Mouse (Mus musculus): ENCODE results near the gene Hist1h4k. TPM values are rescaled to one million over a fixed set of nuclear protein-coding genes. Genes with fewer than 3 reads are reported as not detected.

The Hist1h4k gene
- polyA plus RNA-seq, 1 experiment from 2014 or later, result not detected

DNA sequence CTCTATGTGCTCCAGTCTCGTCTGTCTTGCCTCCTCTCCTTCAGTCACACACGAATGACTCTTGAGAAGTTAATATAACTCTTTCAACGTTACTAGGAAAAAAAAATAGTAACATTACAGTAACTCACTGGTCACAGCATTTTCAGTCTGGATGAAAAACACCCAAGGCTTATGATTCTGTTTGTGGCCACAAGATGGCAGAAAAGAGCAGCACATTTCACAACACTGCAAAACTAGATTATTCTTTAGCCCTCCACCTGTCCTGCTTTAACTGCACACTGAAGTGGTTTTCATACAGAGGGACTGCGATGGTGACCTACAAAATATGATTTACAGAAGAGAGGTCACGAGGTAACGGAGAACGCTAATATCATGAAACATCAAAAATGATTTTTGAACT lies 35.6 kb downstream of the Hist1h4k start:
- H3K27ac ChIP-seq (ENCODE audit: low read depth, low read length), result no peak overlapping the region
- peak overlapping the region; percentile 94 for H3K4me2 ChIP-seq (ENCODE audit: low read length)
- peak overlapping the region; percentile 28 for H3K9ac ChIP-seq (ENCODE audit: low read depth, low read length)
- H3K4me3 ChIP-seq (ENCODE audit: low read length), result peak overlapping the region; percentile 45
- H3K27me3 ChIP-seq (replicated peaks; ENCODE audit: control insufficient read depth, insufficient read depth, low read length), result no peaks in the 10 kb centered on the region
- under 1% methylated on average over 7 of the region's 7 CpGs for WGBS
- no peak for ATAC-seq
- H3K36me3 ChIP-seq (ENCODE audit: control insufficient read depth, insufficient read depth, low read length), result no peaks in the 10 kb centered on the region
- H3K4me1 ChIP-seq (ENCODE audit: control insufficient read depth, insufficient read depth, low read depth, low read length), result peaks cover 24% of the 10 kb centered on the region
- H3K9me3 ChIP-seq (ENCODE audit: control insufficient read depth, low read length), result no peaks in the 10 kb centered on the region

DNA sequence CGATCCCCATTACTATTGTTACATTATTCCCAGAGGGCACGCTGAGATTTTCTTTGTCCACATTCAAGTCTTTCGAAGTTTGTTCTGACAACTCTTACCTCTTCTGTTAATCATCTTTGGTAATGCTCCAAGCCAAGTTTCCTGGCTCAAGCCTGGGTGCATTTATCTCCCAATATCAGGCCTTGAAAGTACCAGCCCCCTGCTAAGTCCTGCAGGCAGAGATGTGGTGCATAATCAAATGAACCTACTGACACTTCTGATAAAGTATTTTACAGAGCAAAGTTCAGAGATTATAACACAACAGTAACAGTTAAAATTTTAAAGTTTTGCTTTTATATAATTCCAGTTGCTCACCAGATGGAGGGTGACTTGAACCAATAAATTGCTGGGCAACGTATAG lies 38.6 kb downstream of the Hist1h4k start:
- Histone ChIP-seq H3K9ac (ENCODE audit: low read depth, low read length) (no peak overlapping the region), H3K4me3 (ENCODE audit: low read length) (peak overlapping the region; percentile 71), H3K27me3 (replicated peaks; ENCODE audit: control insufficient read depth, insufficient read depth, low read length) (no peaks in the 10 kb centered on the region), H3K9me3 (ENCODE audit: control insufficient read depth, low read length) (no peaks in the 10 kb centered on the region), H3K27ac (ENCODE audit: low read depth, low read length) (no peak overlapping the region), H3K4me1 (ENCODE audit: control insufficient read depth, insufficient read depth, low read depth, low read length) (peaks cover 8% of the 10 kb centered on the region), H3K4me2 (ENCODE audit: low read length) (peak overlapping the region; percentile 79), H3K36me3 (ENCODE audit: control insufficient read depth, insufficient read depth, low read length) (no peaks in the 10 kb centered on the region)
- 26% methylated on average over 4 of the region's 4 CpGs for WGBS
- no peak for ATAC-seq

DNA sequence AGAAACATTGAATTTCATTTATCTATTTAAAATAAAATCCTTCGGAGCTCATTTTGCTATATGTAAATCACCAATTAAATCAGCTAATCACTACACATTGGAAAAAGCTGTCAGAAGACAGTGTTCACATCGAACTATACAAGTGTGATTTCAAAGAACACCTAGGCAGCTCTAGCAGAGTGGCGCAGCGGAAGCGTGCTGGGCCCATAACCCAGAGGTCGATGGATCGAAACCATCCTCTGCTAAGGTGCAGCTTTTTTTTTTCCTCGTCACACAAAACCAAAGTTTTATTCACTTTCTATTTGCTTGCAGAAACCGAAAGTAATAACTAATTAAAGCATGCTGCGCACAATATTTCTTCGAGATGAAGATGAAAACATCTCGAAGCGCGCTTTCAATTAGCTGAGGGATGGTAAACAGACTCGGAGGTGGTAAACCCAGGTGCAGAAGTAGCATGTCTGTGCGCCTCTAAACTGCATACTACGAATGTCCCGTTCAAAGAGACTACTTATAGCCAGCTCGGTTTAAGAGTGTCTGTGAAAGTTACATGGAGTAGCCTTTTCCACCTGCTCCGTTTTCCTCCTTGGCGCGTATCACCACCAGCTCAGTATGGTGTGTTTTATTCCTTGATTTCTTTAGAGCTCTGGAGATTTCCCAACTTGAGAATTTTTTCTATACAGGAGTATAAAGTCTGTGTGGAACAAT lies 39.3 kb downstream of the Hist1h4k start:
- peak; percentile 90 for ATAC-seq

DNA sequence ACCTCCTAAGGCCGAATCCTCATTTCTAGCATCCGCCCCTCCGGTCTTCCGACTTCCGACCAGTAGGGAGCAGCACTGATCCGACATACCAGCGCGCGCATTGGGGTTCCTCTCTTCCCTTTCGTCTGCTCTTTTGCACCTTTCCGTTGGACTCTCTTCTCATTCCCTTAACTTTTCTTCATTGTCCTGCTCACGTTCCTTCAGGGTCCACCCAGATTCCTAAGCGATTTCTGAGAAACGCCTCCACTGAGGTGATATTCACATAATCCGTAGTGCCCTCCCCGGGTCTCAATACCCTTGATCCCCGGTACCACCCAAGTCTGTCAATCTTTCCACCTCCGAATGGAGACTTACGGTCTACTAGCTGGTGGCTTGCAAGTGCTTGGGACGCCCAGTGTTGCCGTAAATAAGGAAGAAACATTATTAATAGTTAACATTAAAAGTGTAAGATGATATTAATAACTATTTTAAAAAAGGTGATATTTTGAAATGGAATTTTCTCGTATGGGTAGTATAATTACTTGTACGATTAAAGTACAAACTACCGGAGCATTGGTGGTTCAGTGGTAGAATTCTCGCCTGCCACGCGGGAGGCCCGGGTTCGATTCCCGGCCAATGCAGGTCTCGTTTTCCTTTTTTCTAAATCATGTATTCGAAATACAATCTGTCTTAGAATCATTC lies 40.1 kb downstream of the Hist1h4k start:
- ATAC-seq, result peak; percentile 88
- no peaks in the 10 kb centered on the region for H3K9me3 ChIP-seq (ENCODE audit: control insufficient read depth, low read length)
- no peaks in the 10 kb centered on the region for H3K36me3 ChIP-seq (ENCODE audit: control insufficient read depth, insufficient read depth, low read length)
- H3K9ac ChIP-seq (ENCODE audit: low read depth, low read length), result peak overlapping the region; percentile 68
- peaks cover 4% of the 10 kb centered on the region for H3K4me1 ChIP-seq (ENCODE audit: control insufficient read depth, insufficient read depth, low read depth, low read length)
- no peaks in the 10 kb centered on the region for H3K27me3 ChIP-seq (replicated peaks; ENCODE audit: control insufficient read depth, insufficient read depth, low read length)
- peak overlapping the region; percentile 71 for H3K4me3 ChIP-seq (ENCODE audit: low read length)
- under 1% methylated on average over 32 of the region's 32 CpGs for WGBS
- H3K27ac ChIP-seq (ENCODE audit: low read depth, low read length), result peak overlapping the region; percentile 83
- peak overlapping the region; percentile 47 for H3K4me2 ChIP-seq (ENCODE audit: low read length)

More for the DNA sequence above, 39.3 kb downstream of the Hist1h4k start:
- Histone ChIP-seq H3K4me1 (ENCODE audit: control insufficient read depth, insufficient read depth, low read depth, low read length) (peaks cover 8% of the 10 kb centered on the region), H3K9me3 (ENCODE audit: control insufficient read depth, low read length) (no peaks in the 10 kb centered on the region), H3K4me2 (ENCODE audit: low read length) (peak overlapping the region; percentile 79), H3K4me3 (ENCODE audit: low read length) (peak overlapping the region; percentile 71), H3K27me3 (replicated peaks; ENCODE audit: control insufficient read depth, insufficient read depth, low read length) (no peaks in the 10 kb centered on the region), H3K27ac (ENCODE audit: low read depth, low read length) (no peak overlapping the region), H3K9ac (ENCODE audit: low read depth, low read length) (peak overlapping the region; percentile 57), H3K36me3 (ENCODE audit: control insufficient read depth, insufficient read depth, low read length) (no peaks in the 10 kb centered on the region)
- WGBS, result 2% methylated on average over 22 of the region's 22 CpGs

DNA sequence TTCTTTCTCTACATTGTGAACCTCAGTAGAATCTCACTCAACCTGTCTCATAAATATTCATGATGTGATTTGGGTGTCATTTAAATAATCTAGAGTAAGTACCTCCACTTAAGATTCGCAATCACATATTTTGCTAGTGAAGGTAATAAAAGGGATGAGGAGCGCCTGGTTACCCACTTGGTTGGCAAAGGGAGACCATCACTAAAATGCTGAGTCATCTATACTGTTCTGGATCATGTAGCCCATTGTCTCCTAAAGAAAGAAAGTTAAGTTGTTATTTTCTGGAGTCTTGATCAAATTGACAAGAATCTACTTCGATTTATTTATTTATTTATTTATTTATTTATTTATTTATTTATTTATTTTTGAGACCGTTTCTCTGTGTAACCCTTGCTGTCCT lies 43.6 kb downstream of the Hist1h4k start:
- 74% methylated on average over 4 of the region's 4 CpGs for WGBS
- Histone ChIP-seq H3K27ac (ENCODE audit: low read depth, low read length) (no peak overlapping the region), H3K4me1 (ENCODE audit: control insufficient read depth, insufficient read depth, low read depth, low read length) (no peaks in the 10 kb centered on the region; the same call in 1 of the 2 replicates), H3K9me3 (ENCODE audit: control insufficient read depth, low read length) (no peaks in the 10 kb centered on the region), H3K36me3 (ENCODE audit: control insufficient read depth, insufficient read depth, low read length) (no peaks in the 10 kb centered on the region), H3K4me3 (ENCODE audit: low read length) (no peak overlapping the region), H3K27me3 (replicated peaks; ENCODE audit: control insufficient read depth, insufficient read depth, low read length) (no peaks in the 10 kb centered on the region), H3K9ac (ENCODE audit: low read depth, low read length) (no peak overlapping the region), H3K4me2 (ENCODE audit: low read length) (no peak overlapping the region)
- ATAC-seq, result no peak

Small RNAs within 50 kb of the gene (microRNA-seq; reads per million reads assigned to microRNA genes)
- gene Gm44346 (not detected), gene Gm44357 (not detected), gene Gm44367 (not detected), gene Gm44454 (not detected)

Other genes with a start within 250 kb of the Hist1h4k start
- gene Gm11273, start 249.1 kb downstream of the Hist1h4k start, polyA plus RNA-seq (2015; fragmentation: Nextera tagmentation; extraction: Ambion mirVana), result 6.5 and 23.7 TPM in 2 replicates
- 4.3 and 4.4 TPM in 2 replicates for gene Zkscan8, start 219.4 kb downstream of the Hist1h4k start, polyA plus RNA-seq (2015; fragmentation: Nextera tagmentation; extraction: Ambion mirVana)
- 0.11 and 0.13 TPM in 2 replicates for gene Olfr1366, start 207.7 kb downstream of the Hist1h4k start, polyA plus RNA-seq (2015; fragmentation: Nextera tagmentation; extraction: Ambion mirVana)
- 0.05 and 0.09 TPM in 2 replicates for gene Olfr1535, start 190.6 kb downstream of the Hist1h4k start, polyA plus RNA-seq (2015; fragmentation: Nextera tagmentation; extraction: Ambion mirVana)
- not detected in 2 replicates for gene Olfr1364, start 168.7 kb downstream of the Hist1h4k start, polyA plus RNA-seq (2015; fragmentation: Nextera tagmentation; extraction: Ambion mirVana)
- not detected in 2 replicates for gene Olfr1362, start 136.5 kb downstream of the Hist1h4k start, polyA plus RNA-seq (2015; fragmentation: Nextera tagmentation; extraction: Ambion mirVana)
- gene Olfr11, start 108.0 kb downstream of the Hist1h4k start, polyA plus RNA-seq (2015; fragmentation: Nextera tagmentation; extraction: Ambion mirVana), result 0.05 TPM in 1 of 2 replicates, not detected in the other
- not detected in 2 replicates for gene Olfr1361, start 87.1 kb downstream of the Hist1h4k start, polyA plus RNA-seq (2015; fragmentation: Nextera tagmentation; extraction: Ambion mirVana)
- gene Olfr1360, start 73.1 kb downstream of the Hist1h4k start, polyA plus RNA-seq (2015; fragmentation: Nextera tagmentation; extraction: Ambion mirVana), result not detected in 2 replicates
- gene Olfr1359, start 52.4 kb downstream of the Hist1h4k start, polyA plus RNA-seq (2015; fragmentation: Nextera tagmentation; extraction: Ambion mirVana), result not detected in 2 replicates
- not detected in 2 replicates for gene Hist1h2bl, start 34.4 kb downstream of the Hist1h4k start, polyA plus RNA-seq (2015; fragmentation: Nextera tagmentation; extraction: Ambion mirVana)
- gene Hist1h2ai, start 34.1 kb downstream of the Hist1h4k start, polyA plus RNA-seq (2015; fragmentation: Nextera tagmentation; extraction: Ambion mirVana), result 5.1 and 6.5 TPM in 2 replicates
- 0.98 TPM in 1 of 2 replicates, not detected in the other for gene Hist1h3h, start 32.8 kb downstream of the Hist1h4k start, polyA plus RNA-seq (2015; fragmentation: Nextera tagmentation; extraction: Ambion mirVana)
- gene Hist1h2bm, start 28.5 kb downstream of the Hist1h4k start, polyA plus RNA-seq (2015; fragmentation: Nextera tagmentation; extraction: Ambion mirVana), result 0.50 and 1.2 TPM in 2 replicates
- gene Hist1h4j, start 15.4 kb downstream of the Hist1h4k start, polyA plus RNA-seq (2015; fragmentation: Nextera tagmentation; extraction: Ambion mirVana), result 0.35 and 0.55 TPM in 2 replicates
- 3.3 and 4.8 TPM in 2 replicates for gene Hist1h2ak, start 3.3 kb upstream of the Hist1h4k start, polyA plus RNA-seq (2015; fragmentation: Nextera tagmentation; extraction: Ambion mirVana)
- not detected in 2 replicates for gene Hist1h2bn, start 3.6 kb upstream of the Hist1h4k start, polyA plus RNA-seq (2015; fragmentation: Nextera tagmentation; extraction: Ambion mirVana)
- 2.7 and 3.1 TPM in 2 replicates for gene Hist1h1b, start 30.1 kb upstream of the Hist1h4k start, polyA plus RNA-seq (2015; fragmentation: Nextera tagmentation; extraction: Ambion mirVana)
- gene Hist1h3i, start 32.9 kb upstream of the Hist1h4k start, polyA plus RNA-seq (2015; fragmentation: Nextera tagmentation; extraction: Ambion mirVana), result 19.4 and 19.7 TPM in 2 replicates
- 1.2 TPM in 1 of 2 replicates, not detected in the other for gene Hist1h2an, start 36.7 kb upstream of the Hist1h4k start, polyA plus RNA-seq (2015; fragmentation: Nextera tagmentation; extraction: Ambion mirVana)
- not detected in 2 replicates for gene Hist1h2bp, start 37.0 kb upstream of the Hist1h4k start, polyA plus RNA-seq (2015; fragmentation: Nextera tagmentation; extraction: Ambion mirVana)
- gene Hist1h2bq, start 59.7 kb upstream of the Hist1h4k start, polyA plus RNA-seq (2015; fragmentation: Nextera tagmentation; extraction: Ambion mirVana), result 4.0 and 4.4 TPM in 2 replicates
- not detected in 2 replicates for gene Hist1h2ao, start 60.0 kb upstream of the Hist1h4k start, polyA plus RNA-seq (2015; fragmentation: Nextera tagmentation; extraction: Ambion mirVana)
- not detected in 2 replicates for gene Hist1h4m, start 61.2 kb upstream of the Hist1h4k start, polyA plus RNA-seq (2015; fragmentation: Nextera tagmentation; extraction: Ambion mirVana)
- gene Hist1h4n, start 81.7 kb upstream of the Hist1h4k start, polyA plus RNA-seq (2015; fragmentation: Nextera tagmentation; extraction: Ambion mirVana), result 2.9 and 4.2 TPM in 2 replicates
- 530 and 568 TPM in 2 replicates for gene Hist1h2ap, start 83.0 kb upstream of the Hist1h4k start, polyA plus RNA-seq (2015; fragmentation: Nextera tagmentation; extraction: Ambion mirVana)
- 3.8 and 4.2 TPM in 2 replicates for gene Hist1h2br, start 83.2 kb upstream of the Hist1h4k start, polyA plus RNA-seq (2015; fragmentation: Nextera tagmentation; extraction: Ambion mirVana)
- 10.6 and 12.4 TPM in 2 replicates for gene Zfp184, start 194.6 kb upstream of the Hist1h4k start, polyA plus RNA-seq (2015; fragmentation: Nextera tagmentation; extraction: Ambion mirVana)
- gene Pom121l2, start 230.7 kb upstream of the Hist1h4k start, polyA plus RNA-seq (2015; fragmentation: Nextera tagmentation; extraction: Ambion mirVana), result not detected in 2 replicates

Measured in hindbrain, embryonic 16.5 days (tissue).